Mouse (Mus musculus) heart, postnatal 4 days (tissue): ENCODE measurements around the gene R3hdm1. TPM values are rescaled to one million over a fixed set of nuclear protein-coding genes. Genes with fewer than 3 reads are reported as not detected.
"Not testable (repeated sequence)": the region's sequence is repeated elsewhere in the genome, so short reads cannot be mapped to it uniquely, and the experiment has no call there.

Experiments
- DNase-seq: peaks from one replicate; pipeline ENCODE4 v3.0.0; 2021
- total RNA-seq, 2 experiments: library from RNA; stranded (reverse); gene quantifications; 2 replicates each; pipeline ENCODE4 v1.2.3; 2021

R3hdm1 gene
- total RNA-seq, 2 experiments from 2014 or later, result 59.7 to 61.8 TPM

DNA sequence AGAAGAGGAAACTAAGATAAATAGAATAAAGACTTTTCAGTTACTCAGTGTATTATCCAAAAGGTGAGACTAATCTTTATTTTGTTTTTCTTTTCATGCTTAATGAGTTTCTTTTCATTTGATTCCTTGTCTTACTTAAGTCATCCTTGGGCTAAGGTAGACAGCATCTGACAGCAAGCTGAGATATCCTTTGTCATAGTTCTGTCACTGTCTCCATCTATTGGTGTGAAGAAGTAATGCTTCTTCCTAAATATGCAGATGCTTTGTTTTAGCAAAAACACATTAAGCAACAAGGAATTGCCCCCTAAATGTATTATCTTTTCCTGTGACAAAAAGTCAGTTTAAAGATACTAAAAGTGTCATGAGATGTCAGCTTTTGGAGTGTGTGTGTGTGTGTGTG is 37.9 kb downstream of the R3hdm1 start:
- no peak for DNase-seq

DNA sequence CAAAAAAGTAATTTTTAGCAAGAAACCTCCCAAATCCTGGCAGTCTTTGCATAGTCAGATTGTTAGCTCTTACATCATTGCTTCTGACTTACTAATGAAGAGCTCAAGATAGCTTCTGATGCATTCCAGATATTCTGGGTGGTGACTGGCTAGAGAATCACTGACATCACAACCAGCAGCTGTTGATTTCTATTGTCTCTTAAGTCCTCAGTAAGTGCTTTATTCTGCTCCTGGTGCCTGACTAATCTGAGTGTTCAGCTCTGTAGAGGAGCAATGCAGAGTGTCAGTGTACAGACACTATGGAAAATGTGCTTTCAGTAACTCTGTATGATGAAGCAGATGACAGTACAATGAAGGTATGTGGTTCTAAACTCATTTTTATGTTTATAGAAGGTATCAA is 38.6 kb downstream of the R3hdm1 start:
- DNase-seq, result no peak

DNA sequence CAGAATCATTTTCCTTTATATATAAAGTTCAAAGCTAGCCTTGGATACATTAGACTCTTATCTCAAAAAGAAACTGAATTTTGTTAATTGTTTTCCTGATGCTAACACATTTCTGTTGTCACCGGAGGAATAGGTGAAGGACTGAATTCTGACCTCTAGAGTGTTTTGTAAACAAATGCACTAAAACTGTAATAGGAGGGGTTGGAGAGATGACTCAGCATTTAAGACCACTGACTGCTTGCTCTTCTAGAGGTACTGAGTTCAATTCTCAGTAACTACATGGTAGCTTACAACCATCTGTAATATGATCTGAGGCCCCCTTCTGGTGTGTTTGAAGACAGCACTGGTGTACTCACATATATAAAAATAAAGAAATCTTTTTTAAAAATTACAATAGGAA is 63.9 kb downstream of the R3hdm1 start:
- no peak for DNase-seq

DNA sequence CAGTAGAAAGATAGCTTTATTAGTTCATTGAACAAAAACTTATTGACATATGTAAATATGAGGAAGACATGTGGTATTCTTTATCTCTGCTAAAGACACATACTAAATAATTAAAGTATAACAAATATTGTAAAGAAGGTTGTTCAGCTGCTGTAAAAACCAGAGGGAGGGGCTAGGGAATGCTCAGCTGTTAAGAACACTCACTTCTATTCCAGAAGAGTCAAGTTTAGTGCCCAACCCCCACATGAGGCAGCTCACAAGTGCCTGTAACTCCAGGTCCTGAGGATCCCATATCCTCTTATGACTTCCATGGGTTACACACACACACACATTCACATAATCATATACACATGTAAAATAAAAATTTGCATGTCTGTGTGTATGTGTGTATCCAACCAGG is 67.0 kb downstream of the R3hdm1 start:
- no peak for DNase-seq

DNA sequence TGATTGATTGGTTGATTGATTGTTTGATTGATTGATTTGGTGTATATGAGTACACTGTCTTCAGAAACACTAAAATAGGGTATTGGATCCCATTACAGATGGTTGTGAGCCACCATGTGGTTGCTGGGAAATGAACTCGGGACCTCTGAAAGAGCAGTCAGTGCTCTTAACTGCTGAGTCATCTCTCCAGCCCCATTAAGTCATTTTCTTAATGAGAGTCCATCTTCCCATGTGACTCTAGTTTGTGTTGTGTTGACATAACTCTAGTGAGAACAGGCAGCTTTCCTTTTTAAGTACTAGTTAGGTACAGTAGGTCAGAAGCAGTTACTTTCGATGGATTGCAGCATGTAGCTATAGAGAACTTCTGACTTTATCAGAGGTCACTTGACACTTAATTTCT is 88.3 kb downstream of the R3hdm1 start:
- no peak for DNase-seq

DNA sequence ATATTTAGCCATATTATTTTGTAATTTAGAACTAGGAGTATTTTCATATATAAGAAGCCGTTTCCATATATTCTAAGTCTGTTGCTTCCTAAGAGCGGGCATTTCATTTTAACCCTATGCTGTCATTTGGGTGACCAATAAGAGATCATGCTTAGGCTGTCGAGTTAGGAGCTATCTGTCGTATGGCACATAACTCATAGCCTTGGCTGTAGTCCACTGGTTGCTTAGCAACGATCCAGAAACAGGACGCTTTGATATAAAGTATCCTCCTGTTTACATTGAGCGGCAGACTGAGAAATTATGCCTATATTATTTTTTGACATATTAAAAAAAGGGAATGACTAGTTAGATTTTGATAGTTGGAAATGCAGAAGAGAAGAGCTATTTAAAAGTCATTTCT is 89.3 kb downstream of the R3hdm1 start:
- no peak for DNase-seq

DNA sequence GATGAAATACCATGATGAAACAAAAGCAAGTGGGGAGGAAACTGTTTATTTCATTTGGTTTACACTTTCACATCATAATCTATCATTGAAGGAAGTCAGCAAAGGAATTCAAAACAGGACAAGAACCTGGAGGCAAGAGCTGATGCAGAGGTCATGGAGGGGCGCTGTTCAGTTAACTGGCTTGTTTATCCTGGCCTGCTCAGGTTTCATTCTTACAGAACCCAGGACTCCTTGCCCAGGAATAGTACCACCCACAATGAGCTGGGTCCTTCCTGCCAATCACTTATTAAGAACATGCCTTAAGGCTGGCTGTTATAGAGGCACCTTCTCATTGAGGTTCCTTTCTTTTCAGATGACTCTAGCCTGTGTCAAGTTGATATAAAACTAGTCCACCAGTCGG is 90.9 kb downstream of the R3hdm1 start:
- no peak for DNase-seq

DNA sequence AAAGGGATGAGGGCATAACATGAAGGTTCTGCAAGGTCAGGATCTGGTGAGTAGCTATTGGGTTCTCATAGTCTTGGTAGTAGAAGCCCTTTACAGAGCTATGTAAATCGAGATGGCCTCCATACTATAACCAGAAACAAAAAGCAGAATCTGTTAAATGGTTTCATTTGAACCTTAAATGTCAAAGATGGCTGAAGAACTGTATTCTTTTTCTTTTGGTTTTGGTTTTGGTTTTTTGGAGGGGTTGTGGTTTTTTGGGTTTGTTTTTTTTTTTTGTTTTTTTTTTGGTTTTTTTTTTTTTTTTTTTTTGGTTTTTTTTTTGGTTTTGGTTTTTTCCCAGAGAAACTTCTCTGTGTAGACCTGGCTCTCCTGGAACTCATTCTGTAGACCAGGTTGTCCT is 94.3 kb downstream of the R3hdm1 start:
- DNase-seq, result no peak

DNA sequence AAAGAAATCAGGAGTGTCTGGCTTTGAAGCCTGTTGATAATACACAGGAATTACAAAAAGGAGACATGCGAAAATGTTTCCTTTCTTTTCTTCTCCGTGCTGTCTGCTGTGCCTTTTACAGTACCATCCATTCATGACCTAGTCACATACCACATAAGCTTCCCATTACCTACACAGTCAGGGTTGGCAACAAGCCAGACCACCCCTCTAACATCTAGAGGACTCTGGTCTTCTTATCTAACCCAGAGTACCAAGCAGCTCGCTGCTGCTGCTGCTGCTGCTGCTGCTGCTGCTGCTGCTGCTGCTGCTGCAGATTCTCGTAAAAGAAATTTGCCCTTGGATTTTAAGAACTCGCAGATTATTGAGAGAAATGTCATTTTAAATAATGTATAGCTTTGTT is 110.2 kb downstream of the R3hdm1 start:
- peak; percentile 7 for DNase-seq

DNA sequence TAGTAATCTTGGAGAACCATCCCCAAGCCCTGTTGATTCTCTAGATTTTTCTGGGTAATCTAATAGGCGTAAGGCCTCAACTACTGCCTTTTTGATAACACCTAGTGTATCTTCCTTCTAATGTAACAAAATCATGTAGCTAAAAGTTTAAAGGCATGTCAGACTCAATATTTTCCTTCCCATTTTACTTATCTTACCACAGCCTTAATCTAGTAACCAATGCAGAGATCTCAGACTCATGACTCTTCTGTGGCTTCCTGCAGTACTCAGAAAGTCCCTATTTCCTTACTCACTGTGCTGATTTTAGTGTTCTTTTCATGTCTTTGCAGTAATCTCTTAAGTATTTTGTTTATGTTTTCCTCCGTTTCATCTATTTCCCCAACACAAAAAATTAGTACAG is 118.8 kb downstream of the R3hdm1 start:
- no peak for DNase-seq

DNA sequence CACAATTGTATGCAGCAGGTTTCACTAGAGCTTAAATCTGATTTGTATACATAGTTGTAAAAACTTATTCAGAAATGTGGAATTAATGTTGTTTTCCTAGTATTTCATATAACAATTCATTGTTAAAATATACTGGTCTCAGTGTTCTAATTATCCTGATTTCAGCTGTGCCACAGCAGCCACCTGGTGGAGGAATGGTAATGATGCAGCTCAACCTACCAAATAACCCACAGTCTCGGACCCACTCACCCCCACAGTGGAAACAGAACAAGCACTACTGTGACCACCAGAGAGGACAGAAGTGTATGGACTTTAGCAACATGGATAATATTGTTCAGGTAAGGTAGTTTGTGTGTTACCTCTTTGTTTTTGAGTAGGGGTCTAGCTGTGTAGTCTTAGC is 120.2 kb downstream of the R3hdm1 start:
- no peak for DNase-seq

DNA sequence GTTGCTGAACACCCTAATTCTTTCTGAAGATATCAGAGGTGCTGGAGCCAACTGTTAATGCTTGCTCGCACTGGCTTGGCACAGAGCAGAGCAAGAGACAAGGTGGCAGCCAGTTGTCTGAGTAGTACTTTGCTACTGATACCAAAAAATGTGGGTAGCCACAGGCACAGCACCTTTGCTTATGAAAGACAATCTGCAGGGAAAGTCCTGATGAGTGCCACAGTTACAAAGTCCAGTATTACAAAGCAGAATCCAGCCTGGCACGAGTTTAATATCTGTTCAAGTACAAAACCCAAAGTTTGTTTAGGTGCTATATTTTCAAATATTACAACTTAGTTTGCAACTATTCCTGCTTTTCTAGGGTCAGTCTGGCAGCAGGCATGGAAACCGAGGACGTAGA is 132.1 kb downstream of the R3hdm1 start:
- DNase-seq, result no peak

DNA sequence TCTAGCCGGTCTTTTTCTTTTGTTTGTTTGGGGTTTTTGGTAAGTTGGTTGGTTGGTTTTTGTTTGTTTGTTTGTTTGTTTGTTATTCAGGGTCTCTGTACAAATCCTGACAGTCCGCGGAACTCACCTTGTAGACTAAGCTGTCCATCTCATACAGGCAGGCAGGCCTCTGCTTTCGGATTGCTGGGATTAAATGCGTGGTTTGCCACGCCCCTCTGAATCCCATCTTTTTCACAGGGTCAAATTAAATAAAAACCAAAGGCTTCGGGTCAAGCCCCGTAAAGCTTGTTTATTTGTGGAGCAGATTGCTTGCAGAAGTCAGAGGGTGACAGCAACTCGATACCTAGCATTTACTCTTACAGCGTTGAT is 140.5 kb downstream of the R3hdm1 start, which contains the start of gene Ubxn4:
Gene Ubxn4 (plus strand): TSS at position 338 of the 369 bp plus-strand sequence.
- no peak for DNase-seq

DNA sequence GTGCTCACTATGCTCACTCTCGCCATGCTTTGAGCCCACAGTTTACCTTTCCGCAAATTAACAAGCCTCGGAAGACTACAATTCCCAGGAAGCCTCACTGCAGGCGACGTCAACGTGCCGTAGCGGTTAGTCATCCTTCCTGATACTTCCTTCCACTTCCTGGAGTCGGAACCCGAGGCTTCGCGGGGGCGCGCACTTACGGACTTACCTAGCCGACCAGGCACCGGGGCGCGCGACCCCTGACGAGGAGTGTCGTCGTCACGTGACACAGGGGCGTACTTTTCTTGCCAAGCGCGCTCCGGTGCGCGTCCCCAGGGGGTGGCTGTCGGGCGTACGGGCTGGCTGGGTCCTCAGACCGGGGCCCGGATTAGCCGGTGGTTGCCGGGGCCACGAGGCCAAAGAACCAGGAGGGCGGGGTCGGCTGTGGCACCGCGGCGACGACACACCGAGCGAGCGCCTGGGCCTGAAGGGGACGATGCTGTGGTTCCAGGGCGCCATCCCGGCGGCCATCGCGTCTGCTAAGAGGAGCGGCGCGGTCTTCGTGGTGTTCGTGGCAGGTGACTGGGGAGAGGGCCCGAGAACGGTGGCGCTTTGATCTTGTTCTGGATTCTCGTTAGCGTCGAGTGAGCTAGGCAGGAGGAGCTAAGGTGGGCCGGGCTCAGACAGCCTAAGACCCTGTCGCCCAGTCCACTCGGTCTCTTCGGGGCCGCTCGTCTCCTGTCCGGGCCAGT is 141.1 kb downstream of the R3hdm1 start:
- DNase-seq, result peak; percentile 96

DNA sequence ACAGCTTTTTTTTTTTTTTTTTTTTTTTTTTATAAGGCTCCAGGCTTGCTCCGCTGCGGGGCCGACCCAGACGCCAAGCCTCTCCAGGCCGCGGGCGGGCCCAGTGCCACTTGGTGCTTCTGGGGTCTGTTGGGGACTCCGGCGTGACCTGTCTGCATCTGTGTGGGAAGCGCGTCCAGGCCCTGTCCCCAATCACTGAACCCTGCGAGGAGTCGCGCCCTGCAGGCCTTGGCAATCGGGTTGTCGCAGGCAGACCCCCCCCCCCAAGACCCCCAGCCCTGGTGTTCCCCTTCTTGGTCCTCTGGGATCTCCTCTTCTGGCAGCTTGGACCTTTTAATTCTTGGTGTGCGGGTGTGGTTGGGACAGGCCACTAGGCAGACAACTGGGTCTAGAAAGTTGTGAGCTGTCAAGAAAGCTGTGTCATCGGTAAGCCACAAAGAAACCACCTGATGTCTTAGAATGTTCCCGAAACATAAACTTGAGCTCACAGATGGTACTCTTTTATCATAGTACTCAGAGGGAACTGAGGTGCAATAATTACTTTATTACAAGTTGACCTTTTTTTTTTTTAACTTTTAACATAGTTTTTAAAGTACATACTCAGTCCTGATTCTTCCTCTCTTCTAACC is 141.7 kb downstream of the R3hdm1 start:
- peak; percentile 56 for DNase-seq

DNA sequence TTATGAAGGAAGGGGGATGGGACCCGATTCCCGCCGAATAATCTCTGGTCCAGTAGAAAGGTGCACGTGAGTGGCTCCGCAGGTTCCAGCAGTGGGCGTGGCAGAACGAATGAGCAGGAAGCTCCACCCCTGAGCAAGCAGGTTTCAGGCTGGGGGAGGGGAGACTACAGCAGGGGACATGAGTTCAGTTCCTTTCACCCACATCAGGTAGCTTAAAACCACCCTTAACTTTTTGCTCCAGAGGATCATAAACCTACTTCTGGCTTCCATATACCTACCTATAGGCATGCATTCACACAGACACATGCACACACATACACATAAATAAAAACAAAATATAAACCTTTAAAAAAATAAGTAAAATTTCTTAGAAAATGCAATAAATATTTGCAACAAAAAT is 164.0 kb downstream of the R3hdm1 start:
- DNase-seq, result not testable (repeated sequence)

DNA sequence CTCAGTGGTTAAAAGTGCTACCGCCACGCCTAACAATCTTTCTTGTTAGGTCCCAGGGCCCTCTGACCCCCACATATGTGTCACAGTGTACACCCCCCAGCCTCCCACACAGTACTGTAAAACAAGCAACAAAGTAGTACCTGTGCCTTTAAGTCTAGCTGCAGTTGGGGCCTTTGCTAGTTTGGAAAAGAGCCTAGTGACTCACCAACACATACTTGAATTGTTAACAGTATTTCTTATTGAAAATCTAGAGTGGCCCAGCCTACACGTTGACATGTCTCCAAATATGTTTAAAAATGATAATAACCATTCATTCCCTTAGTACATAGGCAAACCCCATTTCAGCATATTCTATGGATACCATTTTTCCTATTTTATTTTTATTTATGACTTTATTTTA is 167.6 kb downstream of the R3hdm1 start:
- DNase-seq, result no peak

DNA sequence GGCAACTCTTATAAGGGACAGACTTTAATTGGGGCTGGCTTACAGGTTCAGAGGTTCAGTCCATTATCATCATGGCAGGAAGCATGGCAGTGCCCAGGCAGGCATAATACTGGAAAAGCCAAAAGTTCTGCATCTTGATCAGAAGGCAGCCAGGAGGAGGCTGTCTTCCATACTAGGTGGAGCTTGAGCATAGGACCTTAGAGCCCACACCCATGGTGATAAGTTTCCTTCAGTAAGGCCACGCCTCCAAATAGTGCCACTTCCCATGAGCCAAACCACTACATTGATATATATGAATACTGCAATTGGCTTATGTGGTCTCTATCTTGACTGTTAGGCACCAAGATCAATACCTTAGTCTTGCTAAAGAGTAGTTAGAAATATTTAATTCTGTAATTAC is 172.8 kb downstream of the R3hdm1 start:
- no peak for DNase-seq

DNA sequence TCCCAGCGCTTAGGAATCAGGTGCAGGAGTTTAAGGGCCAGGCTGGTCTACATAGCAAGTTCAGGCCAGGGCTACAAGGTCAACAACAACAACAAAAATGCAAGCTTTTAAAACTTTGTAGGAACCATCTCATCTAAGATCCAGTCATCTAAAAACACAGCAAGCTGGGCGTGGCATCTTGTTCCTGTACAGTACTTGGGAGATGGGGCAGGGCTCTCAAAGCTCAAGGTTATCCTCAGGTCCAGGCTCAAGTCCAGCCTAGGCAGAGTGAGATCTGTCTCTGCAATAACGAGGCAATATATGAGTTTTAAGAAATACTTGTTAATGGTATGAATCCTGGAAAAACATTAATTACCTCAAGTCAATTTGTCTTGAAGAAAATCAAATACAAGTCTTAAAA is 175.5 kb downstream of the R3hdm1 start:
- DNase-seq, result no peak

DNA sequence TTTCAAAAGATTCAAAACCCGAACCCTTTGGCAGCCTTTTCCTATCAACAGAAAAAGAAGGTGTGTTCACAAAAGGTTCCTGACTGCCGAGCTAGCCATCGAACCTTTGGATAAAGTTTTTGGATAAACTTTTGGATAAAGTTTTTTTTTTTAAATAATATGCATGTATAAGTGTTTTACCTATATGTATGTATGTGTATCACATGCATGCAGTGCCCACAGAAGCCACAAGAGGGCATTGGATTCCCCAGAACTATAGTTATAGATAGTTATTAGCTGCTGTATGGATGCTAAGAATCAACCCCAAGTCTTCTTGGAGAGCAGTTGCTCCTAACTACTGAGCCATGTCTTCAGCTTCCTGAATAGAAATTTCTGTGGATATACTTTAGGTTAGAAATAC is 178.7 kb downstream of the R3hdm1 start:
- DNase-seq, result no peak

DNA sequence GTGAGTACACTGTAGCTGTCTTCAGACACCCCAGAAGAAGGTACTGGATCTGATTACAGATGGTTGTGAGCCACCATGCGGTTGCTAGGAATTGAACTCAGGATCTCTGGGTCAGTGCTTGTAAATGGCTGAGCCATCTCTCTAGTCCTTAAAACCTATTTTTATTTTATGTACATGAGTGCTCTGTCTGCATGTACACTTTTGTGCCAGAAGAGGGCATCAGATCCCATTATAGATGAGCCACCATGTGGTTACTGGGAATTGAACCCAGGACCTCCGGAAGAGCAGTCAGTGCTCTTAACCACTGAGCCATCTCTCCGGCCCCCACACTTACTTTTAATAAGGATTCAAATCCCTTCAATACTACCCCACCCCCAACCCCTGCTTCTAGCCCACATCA is 179.8 kb downstream of the R3hdm1 start:
- no peak for DNase-seq

DNA sequence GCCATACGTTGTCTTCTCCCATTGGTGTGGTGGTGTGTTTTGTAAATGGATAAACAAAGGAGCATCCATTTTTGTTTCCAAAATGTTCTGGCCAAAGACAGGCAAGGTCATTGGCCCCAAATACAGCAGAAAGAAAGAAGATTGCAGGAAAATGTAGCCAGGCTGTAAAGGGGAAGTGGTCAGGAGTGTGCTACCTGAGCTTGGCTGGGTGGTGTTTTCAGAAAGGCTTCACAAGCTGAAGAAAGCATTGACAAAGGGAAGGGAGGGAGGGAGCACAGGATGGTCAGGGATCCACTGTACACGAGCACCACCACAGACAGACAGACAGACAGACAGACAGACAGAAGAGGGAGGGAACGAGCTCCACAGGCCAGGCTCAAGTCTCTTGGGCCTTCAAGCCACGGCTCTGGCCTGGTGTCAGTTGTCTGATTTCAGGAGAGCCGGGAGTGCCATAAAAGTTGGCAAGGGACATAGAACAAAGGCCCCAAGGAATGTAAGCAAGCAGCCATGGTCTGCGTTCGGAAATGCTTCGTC is 181.1 kb downstream of the R3hdm1 start:
- no peak for DNase-seq

DNA sequence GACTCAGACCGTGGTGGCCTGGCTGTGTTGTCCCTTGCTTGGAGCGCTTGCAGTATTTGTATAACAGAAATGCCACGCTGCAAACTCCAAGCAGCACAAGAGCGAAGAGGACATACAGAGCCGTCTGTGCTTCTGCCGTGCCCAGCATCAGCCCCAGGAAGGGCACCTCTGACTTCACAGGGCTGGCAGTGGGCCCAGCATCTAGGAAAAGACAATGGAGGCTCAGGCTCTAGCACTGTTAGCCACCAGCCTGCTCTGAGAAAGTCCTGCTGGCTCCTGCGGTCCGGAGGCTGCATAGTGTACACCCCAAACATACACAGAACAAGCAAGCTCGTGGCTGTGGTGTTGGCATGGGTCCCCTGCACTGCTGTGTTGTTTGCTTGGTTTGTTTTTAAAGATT is 182.0 kb downstream of the R3hdm1 start:
- DNase-seq, result peak; percentile 29
